Mouse (Mus musculus) lung, postnatal 10 days (tissue): ENCODE results near the gene Pdcd1lg2.

ENCODE experiments used
- DNase-seq: peaks from one replicate; pipeline ENCODE4 v3.0.0; 2021

Pdcd1lg2 gene

DNA sequence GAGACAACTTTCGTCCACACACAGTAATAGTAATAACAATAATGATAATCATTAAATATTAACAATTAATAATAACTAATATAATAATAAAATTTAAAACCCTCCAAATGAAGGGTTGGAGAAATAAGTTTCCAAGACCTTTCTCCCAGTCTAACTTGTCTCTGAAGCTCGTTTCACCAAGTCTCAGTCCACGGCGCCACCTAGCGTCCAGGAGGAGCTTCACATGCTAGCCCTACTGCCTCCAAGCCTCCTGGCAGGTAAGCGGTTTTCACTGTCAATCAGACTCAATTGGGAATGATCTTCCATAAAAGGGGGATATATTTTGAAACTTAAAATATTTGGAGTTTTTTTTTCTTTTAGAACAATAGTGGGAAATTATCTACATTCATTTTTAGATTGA, 90.8 kb downstream of the Pdcd1lg2 start:
- DNase-seq: peak; percentile 89

DNA sequence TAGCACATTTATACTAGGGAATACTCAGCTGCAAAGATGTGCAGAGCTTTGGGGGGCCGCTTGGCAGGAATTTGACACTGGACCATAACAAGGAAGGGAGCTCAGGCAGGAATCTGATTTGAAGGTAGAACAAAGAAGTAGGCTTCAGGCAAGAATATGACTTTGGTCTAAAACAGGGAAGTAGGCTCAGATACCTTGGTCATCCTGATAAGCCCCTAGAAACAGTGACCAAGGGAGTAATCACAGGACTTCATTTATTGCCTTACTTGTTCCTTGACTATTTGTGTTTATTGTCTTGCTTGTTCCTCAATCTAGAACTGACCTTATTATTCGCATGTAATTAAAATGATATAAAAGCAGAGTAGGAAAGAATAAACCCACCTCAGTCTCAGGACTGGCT, 93.4 kb downstream of the Pdcd1lg2 start:
- no peak for DNase-seq

- DNase-seq: peak; percentile 70
Observed at GRCm38 (mm10) chr19:29505617-29506016, 94.9 kb downstream of the Pdcd1lg2 start.

DNA sequence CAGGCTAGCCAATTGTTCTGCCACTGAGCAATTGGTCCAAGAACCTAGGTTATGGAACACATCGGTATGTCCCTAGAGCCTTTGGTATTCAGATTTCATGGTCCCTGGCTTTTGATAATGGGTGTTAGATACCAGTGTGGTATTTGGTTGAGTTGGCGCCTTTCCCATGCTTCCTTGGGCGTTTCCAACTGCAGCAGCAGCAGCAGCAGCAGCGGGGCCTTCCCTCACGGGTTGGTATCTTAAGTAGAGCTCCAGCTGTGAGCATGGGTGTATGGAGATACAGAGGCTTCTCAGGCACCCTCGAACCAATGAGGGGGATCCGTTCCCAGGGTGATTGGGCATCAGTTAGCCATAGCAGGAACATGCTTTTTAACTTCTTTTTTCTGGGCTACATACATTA, 97.5 kb downstream of the Pdcd1lg2 start:
- DNase-seq: no peak

DNA sequence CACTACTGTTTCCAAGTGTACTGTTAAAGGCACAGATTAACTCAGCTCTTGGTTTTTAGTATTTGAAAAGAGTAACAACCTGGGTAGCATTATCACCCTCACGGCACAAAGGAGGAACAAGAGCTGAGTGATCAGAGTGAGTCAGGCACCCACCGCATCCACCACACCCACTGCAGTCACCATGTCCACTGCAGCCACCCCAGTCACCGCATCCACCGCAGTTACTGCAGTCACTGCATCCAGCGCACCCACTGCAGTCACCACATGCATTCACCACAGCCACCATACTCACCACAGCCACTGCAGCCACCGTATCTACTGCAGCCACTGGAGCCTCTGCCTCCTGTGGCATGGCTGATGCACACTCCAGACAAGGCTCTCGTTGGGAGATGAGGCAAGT, 99.1 kb downstream of the Pdcd1lg2 start:
- no peak for DNase-seq

DNA sequence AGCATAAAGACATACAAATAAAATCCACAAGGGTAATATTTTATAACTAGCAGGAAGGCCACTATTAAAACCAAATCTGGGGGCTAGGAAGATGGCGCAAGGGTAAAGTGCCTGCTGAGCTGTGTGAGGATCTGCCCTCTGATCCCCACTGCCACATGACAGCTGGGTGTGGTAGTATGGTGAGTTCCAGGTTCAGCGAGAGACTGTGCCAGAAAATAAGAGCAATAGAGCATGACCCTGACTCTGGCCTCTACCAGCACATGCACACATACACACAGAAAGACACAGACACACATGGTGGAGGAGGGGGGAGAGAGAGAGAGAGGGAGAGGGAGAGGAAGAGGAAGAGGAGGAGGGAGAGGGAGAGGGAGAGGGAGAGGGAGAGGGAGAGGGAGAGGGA, 101.1 kb downstream of the Pdcd1lg2 start:
- DNase-seq: no peak

DNA sequence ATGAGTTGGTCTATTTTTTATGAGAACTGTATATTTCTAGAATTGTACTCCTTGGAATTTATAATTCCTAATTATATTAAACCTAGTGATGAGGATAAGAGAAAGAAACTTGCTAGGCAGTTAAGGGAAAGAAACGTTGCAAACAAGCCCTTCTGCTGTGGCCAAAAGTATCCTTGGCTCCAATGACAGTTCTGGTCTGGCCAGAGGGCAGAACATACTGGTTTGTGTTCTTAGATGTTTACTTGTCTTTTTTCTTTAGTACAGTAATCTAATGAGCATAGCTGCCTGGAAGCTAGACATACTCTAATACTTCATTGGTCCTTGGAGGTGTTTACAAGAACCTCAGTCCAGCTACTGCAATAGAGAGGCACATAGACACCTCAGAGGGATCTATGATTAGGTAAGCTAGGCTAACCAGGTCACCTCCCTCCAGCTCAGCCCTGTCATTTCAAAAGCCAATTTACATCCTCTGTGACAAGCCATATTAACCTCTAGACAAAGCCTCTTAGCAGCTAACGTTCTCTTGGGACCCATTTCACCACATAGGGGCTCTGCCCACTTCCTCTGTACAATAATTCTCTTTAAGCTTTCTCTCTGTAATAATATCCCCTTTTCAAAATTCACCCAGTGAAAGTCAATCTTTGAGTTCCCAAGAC, 102.5 kb downstream of the Pdcd1lg2 start:
- DNase-seq: no peak

DNA sequence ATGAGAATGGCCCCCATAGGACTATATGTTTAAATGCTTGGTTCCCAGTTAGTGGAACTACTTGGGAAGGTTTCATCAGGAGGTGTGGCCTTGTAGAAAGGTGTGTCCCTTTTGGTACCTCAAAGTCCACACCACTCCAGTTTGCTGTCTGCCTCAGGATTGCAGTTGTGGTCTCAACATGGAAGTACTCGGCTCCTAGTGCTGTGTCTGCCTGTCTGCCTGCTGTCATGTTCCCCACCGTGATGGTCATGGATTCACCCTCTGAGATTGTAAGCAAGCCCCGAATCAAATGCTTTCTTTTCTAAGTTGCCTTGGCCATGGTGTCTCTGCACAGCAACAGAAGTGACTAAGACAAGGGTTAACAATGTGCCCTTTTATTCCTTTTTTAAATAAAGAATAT, 103.4 kb downstream of the Pdcd1lg2 start:
- no peak for DNase-seq

DNA sequence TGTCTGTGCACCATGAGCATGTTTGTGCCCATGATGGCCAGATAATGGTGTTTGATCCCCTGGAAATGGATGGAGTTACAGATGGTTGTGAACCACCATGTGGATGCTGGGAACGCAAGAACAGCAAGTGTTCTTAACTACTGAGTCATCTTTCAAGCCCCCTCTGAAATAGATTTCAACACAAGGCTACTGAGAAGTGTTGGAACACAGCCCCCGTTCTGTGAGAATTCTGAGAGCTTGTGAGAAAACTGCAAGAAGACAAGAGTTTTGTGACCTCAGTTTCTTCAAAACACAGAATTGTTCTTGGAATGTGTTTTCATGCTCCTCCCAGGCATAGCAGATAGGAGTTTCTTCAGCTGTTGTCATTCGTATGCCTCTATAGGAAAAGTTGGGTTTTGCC, 104.7 kb downstream of the Pdcd1lg2 start:
- DNase-seq: no peak

- no peak for DNase-seq
Observed at GRCm38 (mm10) chr19:29515991-29516390, 105.3 kb downstream of the Pdcd1lg2 start.

DNA sequence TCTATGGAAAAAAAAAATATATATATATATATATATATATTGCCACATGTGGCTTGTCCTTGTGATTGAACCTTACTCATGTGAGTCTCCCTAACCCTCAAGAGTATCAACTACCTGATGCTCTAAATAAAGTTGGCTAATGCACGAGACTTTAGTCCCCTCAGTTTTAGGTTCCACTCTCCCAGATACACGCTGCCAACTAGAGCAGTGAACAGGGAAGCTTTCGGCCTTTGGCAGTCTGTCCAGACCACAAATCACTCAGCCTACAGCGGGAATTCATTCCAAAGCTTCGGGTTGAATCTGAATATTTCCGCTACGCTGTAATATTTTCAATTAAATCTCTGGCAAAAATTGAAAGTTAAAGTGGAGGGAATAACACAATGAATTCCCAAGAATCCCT, 107.7 kb downstream of the Pdcd1lg2 start:
- no peak for DNase-seq

DNA sequence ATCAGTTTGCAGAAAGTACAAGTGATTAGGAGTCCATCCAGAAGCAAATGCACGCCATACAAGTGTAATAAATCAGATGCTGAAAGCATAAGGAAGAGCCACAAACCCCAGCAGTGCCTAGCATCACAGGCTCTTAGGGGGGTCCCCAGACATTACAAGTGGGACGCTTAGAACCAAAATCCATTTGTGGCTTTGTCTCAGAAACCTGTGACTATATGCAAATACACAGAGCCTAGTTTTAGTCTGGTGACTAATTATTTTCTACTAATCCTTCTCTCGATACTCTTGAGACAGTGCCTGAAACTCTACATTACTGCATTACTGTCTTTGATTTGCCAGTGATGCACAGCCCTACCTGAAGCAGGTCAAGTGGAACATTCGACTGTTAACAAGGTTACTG, 108.2 kb downstream of the Pdcd1lg2 start:
- DNase-seq: no peak
